Mouse (Mus musculus): Measurements from ENCODE around the gene Rgs13.

GRCm38 (mm10) chr1:144174760-144175159 lies 2.4 kb downstream of the Rgs13 start:
- TF ChIP-seq CTCF (IDR thresholded peaks at IDR 0.05; ENCODE audit: insufficient read depth, low read depth, low read length), result no peak
- no peak for TF ChIP-seq POLR2A (IDR thresholded peaks at IDR 0.05; ENCODE audit: insufficient read depth, low read depth, low read length)
